Comparison of ENCODE assay signal across 12 mouse cellular contexts in genomic region chr5:144556710-144557109, GRCm38 (mm10). TPM values are rescaled to one million over a fixed set of nuclear protein-coding genes. Genes with fewer than 3 reads are reported as not detected.
A peak's percentile ranks its signal among the peaks of the same experiment; 100 is the strongest.
DNase-seq lines count a peak whose midpoint lies in the region; ATAC-seq and TF ChIP-seq lines count a peak whose summit lies in the region.
"Had no signal": no experiment of that assay in that cellular context is flagged by ENCODE, and none has a peak within 500 bp of the region (broad histone marks: within the 10 kb centered on the region; RNA-seq: fewer than 3 reads in every experiment).

No protein-coding gene starts in this region.

- H3K27me3 ChIP-seq in forebrain, embryonic 13.5 days = peaks cover 16% of the 10 kb centered on the region
- H3K27me3 ChIP-seq in intestine, embryonic 16.5 days (replicated peaks; ENCODE audit: control insufficient read depth, insufficient read depth, low read length) = no peaks in the 10 kb centered on the region
- H3K27me3 ChIP-seq in neural tube, embryonic 14.5 days (ENCODE audit: control insufficient read depth, insufficient read depth, low read length) = no peaks in the 10 kb centered on the region
- H3K27me3 ChIP-seq in liver, embryonic 11.5 days (replicated peaks; ENCODE audit: control insufficient read depth, insufficient read depth, low read length) = no peaks in the 10 kb centered on the region
- H3K27me3 ChIP-seq in thymus, adult 2 months (ENCODE audit: control insufficient read depth, insufficient read depth, low read length) = no peaks in the 10 kb centered on the region
- H3K27me3 ChIP-seq: heart, embryonic 12.5 days; kidney, embryonic 15.5 days; liver, embryonic 13.5 days had no signal

- H3K36me3 ChIP-seq in forebrain, embryonic 13.5 days (ENCODE audit: poor library complexity, severe bottlenecking) = no peaks in the 10 kb centered on the region
- no peaks in the 10 kb centered on the region for H3K36me3 ChIP-seq in intestine, embryonic 16.5 days (ENCODE audit: control insufficient read depth, insufficient read depth, low read length)
- H3K36me3 ChIP-seq in neural tube, embryonic 14.5 days (ENCODE audit: control insufficient read depth, insufficient read depth, low read length) = no peaks in the 10 kb centered on the region; the same call in 1 of the 2 replicates
- no peaks in the 10 kb centered on the region for H3K36me3 ChIP-seq in liver, embryonic 11.5 days (ENCODE audit: control insufficient read depth, insufficient read depth, low read length)
- H3K36me3 ChIP-seq in thymus, adult 2 months (ENCODE audit: control insufficient read depth, insufficient read depth, low read length) = no peaks in the 10 kb centered on the region
- H3K36me3 ChIP-seq: heart, embryonic 12.5 days; kidney, embryonic 15.5 days; liver, embryonic 13.5 days had no signal

- WGBS in forebrain, embryonic 13.5 days = 3% methylated on average over 10 of the region's 10 CpGs
- WGBS in intestine, embryonic 16.5 days = 41% methylated on average over 9 of the region's 10 CpGs
- WGBS in neural tube, embryonic 14.5 days = 9% methylated on average over 10 of the region's 10 CpGs
- 60% methylated on average over 10 of the region's 10 CpGs for WGBS in liver, embryonic 11.5 days
- 49% methylated on average over 10 of the region's 10 CpGs for WGBS in thymus, adult 2 months

- peaks cover 47% of the 10 kb centered on the region for H3K4me1 ChIP-seq in forebrain, embryonic 13.5 days
- no peaks in the 10 kb centered on the region for H3K4me1 ChIP-seq in intestine, embryonic 16.5 days (ENCODE audit: control insufficient read depth, insufficient read depth, low read length)
- peaks cover 9% of the 10 kb centered on the region; the same call in 1 of the 2 replicates for H3K4me1 ChIP-seq in neural tube, embryonic 14.5 days (ENCODE audit: control insufficient read depth, insufficient read depth, low read length)
- H3K4me1 ChIP-seq in liver, embryonic 11.5 days (replicated peaks; ENCODE audit: control insufficient read depth, insufficient read depth, low read length) = no peaks in the 10 kb centered on the region
- no peaks in the 10 kb centered on the region for H3K4me1 ChIP-seq in thymus, adult 2 months (replicated peaks; ENCODE audit: control insufficient read depth, insufficient read depth, low read length)
- H3K4me1 ChIP-seq: heart, embryonic 12.5 days; kidney, embryonic 15.5 days; liver, embryonic 13.5 days had no signal

- peak; percentile 92 for DNase-seq in brain, embryonic 14.5 days (ENCODE audit: low read depth)
- DNase-seq in urinary bladder, postnatal 14 days (ENCODE audit: low spot score) = no peak
- DNase-seq in liver, embryonic 11.5 days (ENCODE audit: low spot score) = no peak
- DNase-seq in thymus, adult 2 months = no peak
- DNase-seq: layer of hippocampus, postnatal 36 days; liver, embryonic 13.5 days had no signal

- no peaks in the 10 kb centered on the region for H3K9me3 ChIP-seq in forebrain, embryonic 13.5 days (replicated peaks)
- no peaks in the 10 kb centered on the region for H3K9me3 ChIP-seq in intestine, embryonic 16.5 days (ENCODE audit: control insufficient read depth, low read length)
- no peaks in the 10 kb centered on the region for H3K9me3 ChIP-seq in neural tube, embryonic 14.5 days (ENCODE audit: control insufficient read depth, low read length)
- H3K9me3 ChIP-seq in liver, embryonic 11.5 days (ENCODE audit: control insufficient read depth, low read length) = no peaks in the 10 kb centered on the region
- H3K9me3 ChIP-seq: heart, embryonic 12.5 days; kidney, embryonic 15.5 days; liver, embryonic 13.5 days had no signal

- no peak overlapping the region for H3K4me3 ChIP-seq in forebrain, embryonic 13.5 days
- H3K4me3 ChIP-seq in intestine, embryonic 16.5 days (ENCODE audit: low read length) = no peak overlapping the region
- no peak overlapping the region for H3K4me3 ChIP-seq in neural tube, embryonic 14.5 days (ENCODE audit: low read depth, low read length)
- H3K4me3 ChIP-seq in liver, embryonic 11.5 days (ENCODE audit: low read depth, low read length) = no peak overlapping the region
- no peak overlapping the region for H3K4me3 ChIP-seq in thymus, adult 2 months (ENCODE audit: control insufficient read depth, insufficient read depth, low read length)
- H3K4me3 ChIP-seq: heart, embryonic 12.5 days; kidney, embryonic 15.5 days; liver, embryonic 13.5 days had no signal

- H3K27ac ChIP-seq in forebrain, embryonic 13.5 days = peak overlapping the region; percentile 80
- no peak overlapping the region for H3K27ac ChIP-seq in intestine, embryonic 16.5 days (ENCODE audit: low read length)
- H3K27ac ChIP-seq in neural tube, embryonic 14.5 days (ENCODE audit: low read depth, low read length) = 0 out of 2 replicates have a peak overlapping the region, but pooled peaks have one; percentile 0
- H3K27ac ChIP-seq in liver, embryonic 11.5 days (ENCODE audit: low read depth, low read length) = no peak overlapping the region
- H3K27ac ChIP-seq in thymus, adult 2 months (ENCODE audit: control insufficient read depth, insufficient read depth, low read length) = no peak overlapping the region
- H3K27ac ChIP-seq: kidney, embryonic 15.5 days; liver, embryonic 13.5 days had no signal

- TF ChIP-seq POLR2A in brain, embryonic 14.5 days (IDR thresholded peaks at IDR 0.05; ENCODE audit: borderline replicate concordance, extremely low read depth, insufficient read depth, insufficient read length, poor library complexity, severe bottlenecking) = no peak
- TF ChIP-seq POLR2A in thymus, adult 2 months (IDR thresholded peaks at IDR 0.05; ENCODE audit: control insufficient read depth, extremely low read depth, insufficient read depth, low read length, poor library complexity) = no peak

- ATAC-seq in forebrain, embryonic 13.5 days = peak; percentile 82
- peak; percentile 60; the same call in 1 of the 2 replicates for ATAC-seq in intestine, embryonic 16.5 days
- peak; percentile 64 for ATAC-seq in neural tube, embryonic 14.5 days (ENCODE audit: low read depth)
- no peak for ATAC-seq in liver, embryonic 11.5 days (replicated peaks; ENCODE audit: low FRiP score)
- ATAC-seq: activated CD4-positive, CD25-positive, alpha-beta regulatory T cell, adult 4 months had no signal

- TF ChIP-seq CTCF in brain, embryonic 14.5 days (IDR thresholded peaks at IDR 0.05; ENCODE audit: borderline replicate concordance, extremely low read depth, insufficient read depth, insufficient read length) = no peak
- no peak for TF ChIP-seq CTCF in thymus, adult 2 months (IDR thresholded peaks at IDR 0.05; ENCODE audit: borderline replicate concordance, control insufficient read depth, extremely low read depth, insufficient read depth, low read length, poor library complexity)

- peak overlapping the region; percentile 12 for H3K4me2 ChIP-seq in forebrain, embryonic 13.5 days
- H3K4me2 ChIP-seq in intestine, embryonic 16.5 days (ENCODE audit: low read depth, low read length) = no peak overlapping the region
- H3K4me2 ChIP-seq in neural tube, embryonic 14.5 days (ENCODE audit: low read depth, low read length) = no peak overlapping the region
- H3K4me2 ChIP-seq in liver, embryonic 11.5 days = no peak overlapping the region
- H3K4me2 ChIP-seq: heart, embryonic 12.5 days; kidney, embryonic 15.5 days; liver, embryonic 13.5 days had no signal

- H3K9ac ChIP-seq in forebrain, embryonic 13.5 days = 0 out of 2 replicates have a peak overlapping the region, but pooled peaks have one; percentile 6
- H3K9ac ChIP-seq in intestine, embryonic 16.5 days (ENCODE audit: low read depth, low read length) = no peak overlapping the region
- no peak overlapping the region for H3K9ac ChIP-seq in neural tube, embryonic 14.5 days (replicated peaks; ENCODE audit: low read depth, low read length)
- H3K9ac ChIP-seq in liver, embryonic 11.5 days (ENCODE audit: low read depth, low read length) = no peak overlapping the region
- H3K9ac ChIP-seq: heart, embryonic 12.5 days; kidney, embryonic 15.5 days; liver, embryonic 13.5 days had no signal

RNA-seq across cellular contexts. Expression of gene Nptx2, which starts 11.0 kb away (rescaled TPM):
- 15.2 and 16.3 TPM in 2 replicates for polyA plus RNA-seq in brain, embryonic 14.5 days (2012; rRNA removed)
- 2.2 and 2.3 TPM in 2 replicates for polyA plus RNA-seq in forebrain, embryonic 13.5 days (2015; fragmentation: Nextera tagmentation; extraction: Ambion mirVana)
- 1.5 and 1.7 TPM in 2 replicates for polyA plus RNA-seq in intestine, embryonic 16.5 days (2015; fragmentation: Nextera tagmentation; extraction: Ambion mirVana)
- 16.7 and 18.1 TPM in 2 replicates for polyA plus RNA-seq in neural tube, embryonic 14.5 days (2014; fragmentation: Nextera tagmentation; extraction: Ambion mirVana)
- 0.07 TPM in 1 of 2 replicates, not detected in the other for polyA plus RNA-seq in liver, embryonic 11.5 days (2014; fragmentation: Nextera tagmentation; extraction: Ambion mirVana)
- polyA plus RNA-seq in thymus, adult 2 months (2012; rRNA removed) = 5.0 and 5.3 TPM in 2 replicates
- polyA plus RNA-seq: activated CD4-positive, CD25-positive, alpha-beta regulatory T cell, adult 4 months had no signal

Comparison
In these comparisons a context has a peak if more than half of its experiments do, and no peak if none do; other contexts are left out.
1. H3K27ac ChIP-seq: peak in forebrain, embryonic 13.5 days (single experiment) and neural tube, embryonic 14.5 days (single experiment); none in intestine, embryonic 16.5 days (single experiment), liver, embryonic 11.5 days (single experiment) and thymus, adult 2 months (single experiment).